Mouse (Mus musculus) C2C12 (cell line): ENCODE measurements around the gene 2900011O08Rik.
"Not testable (repeated sequence)": the region's sequence is repeated elsewhere in the genome, so short reads cannot be mapped to it uniquely, and the experiment has no call there.

Experiments used
- CEBPB ChIP-seq: IDR thresholded peaks from one replicate; pipeline ENCODE4 v1.6.1; 2011; ENCODE audit warnings: low read depth, mild to moderate bottlenecking, control low read depth, moderate library complexity
- CTCF ChIP-seq: IDR thresholded peaks from one replicate; pipeline ENCODE4 v1.5.1; 2011; ENCODE audit not compliant: control insufficient read depth, insufficient read depth, insufficient read length
- FOSL1 ChIP-seq: IDR thresholded peaks from one replicate; pipeline ENCODE4 v1.8.0; 2011; ENCODE audit warnings: mild to moderate bottlenecking, low read length; ENCODE audit not compliant: poor library complexity, insufficient read depth, severe bottlenecking
- MAX ChIP-seq: IDR thresholded peaks from one replicate; pipeline ENCODE4 v1.6.1; 2011; ENCODE audit warnings: mild to moderate bottlenecking, control low read depth
- MYOD1 ChIP-seq: IDR thresholded peaks from one replicate; pipeline ENCODE4 v1.6.1; 2011; ENCODE audit warnings: low read depth; ENCODE audit not compliant: control insufficient read depth, insufficient read length
- MYOG ChIP-seq: IDR thresholded peaks from one replicate; pipeline ENCODE4 v1.6.1; 2011; ENCODE audit not compliant: control insufficient read depth, insufficient read length; ENCODE audit errors: extremely low read depth
- USF1 ChIP-seq: IDR thresholded peaks from one replicate; pipeline ENCODE4 v1.6.1; 2011; ENCODE audit warnings: low read depth, mild to moderate bottlenecking, control low read depth, moderate library complexity

DNA sequence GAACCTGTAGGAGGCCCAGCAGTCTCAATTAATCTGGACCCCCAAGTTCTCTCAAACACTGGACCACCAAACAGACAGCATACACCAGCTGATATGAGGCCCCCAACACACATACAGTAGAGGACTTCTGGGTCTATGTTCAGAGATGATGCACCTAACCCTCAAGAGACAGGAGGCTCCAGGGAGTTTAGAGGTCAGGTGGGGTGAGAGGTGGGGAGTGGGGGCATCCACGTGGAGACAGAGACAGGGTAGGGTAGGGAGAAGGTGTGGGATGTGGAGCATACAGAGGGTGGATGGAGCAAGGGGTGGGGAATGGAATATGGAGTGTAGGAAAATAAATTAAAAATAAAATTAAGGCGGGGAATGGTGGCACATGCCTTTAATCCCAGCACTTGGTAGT is 82.3 kb downstream of the 2900011O08Rik start:
- TF ChIP-seq MAX, CTCF, CEBPB, USF1, MYOG, FOSL1, MYOD1: not testable (repeated sequence)
